Mouse (Mus musculus): ENCODE results near the gene Prss36. TPM values are rescaled to one million over a fixed set of nuclear protein-coding genes. Genes with fewer than 3 reads are reported as not detected.

Prss36 gene
- polyA plus RNA-seq (2015; fragmentation: Nextera tagmentation; extraction: Ambion mirVana): 11.8 and 13.3 TPM in 2 replicates

GRCm38 (mm10) chr7:127946470-127947023 lies at the start of gene Prss36:
Prss36 (minus strand) TSS chr7:127946725.
- peaks cover 38% of the 10 kb centered on the region for H3K27me3 ChIP-seq
- no peak within 1 kb of the TSS for H3K9ac ChIP-seq
- H3K4me1 ChIP-seq (replicated peaks): no peaks in the 10 kb centered on the region
- 75% methylated on average over 6 of the region's 6 CpGs for WGBS
- H3K4me3 ChIP-seq: no peak within 1 kb of the TSS
- H3K27ac ChIP-seq: no peak within 1 kb of the TSS
- H3K4me2 ChIP-seq: no peak within 1 kb of the TSS
- no peaks in the 10 kb centered on the region for H3K36me3 ChIP-seq
- ATAC-seq (ENCODE audit: low FRiP score): no peak
- no peaks in the 10 kb centered on the region for H3K9me3 ChIP-seq

- peak; percentile 32; the same call in 1 of the 2 replicates for ATAC-seq (ENCODE audit: low FRiP score)
- no peaks in the 10 kb centered on the region for H3K9me3 ChIP-seq
- no peak within 1 kb of the TSS for H3K27ac ChIP-seq
- H3K9ac ChIP-seq: peak within 1 kb of the TSS; percentile 36; the same call in 1 of the 2 replicates
- peaks cover 9% of the 10 kb centered on the region; the same call in 1 of the 2 replicates for H3K4me1 ChIP-seq (replicated peaks)
- no peaks in the 10 kb centered on the region for H3K27me3 ChIP-seq
- H3K4me2 ChIP-seq: peak within 1 kb of the TSS; percentile 36
- 20% methylated on average over 18 of the region's 18 CpGs for WGBS
- H3K4me3 ChIP-seq: peak within 1 kb of the TSS; percentile 2; the same call in 1 of the 2 replicates
- peaks cover 31% of the 10 kb centered on the region for H3K36me3 ChIP-seq
Measured at GRCm38 (mm10) chr7:127993341-127993977, 46.9 kb upstream of the Prss36 start, which contains the start of gene Pycard. Pycard (minus strand) TSS chr7:127993867.

- Histone ChIP-seq H3K27me3 (no peaks in the 10 kb centered on the region), H3K27ac (0 out of 2 replicates have a peak overlapping the region, but pooled peaks have one; percentile 4), H3K9me3 (no peaks in the 10 kb centered on the region), H3K4me3 (peak overlapping the region; percentile 2; the same call in 1 of the 2 replicates), H3K4me2 (peak overlapping the region; percentile 36), H3K9ac (no peak overlapping the region), H3K4me1 (replicated peaks) (peaks cover 9% of the 10 kb centered on the region; the same call in 1 of the 2 replicates), H3K36me3 (peaks cover 35% of the 10 kb centered on the region)
- no peak for ATAC-seq (ENCODE audit: low FRiP score)
- 57% methylated on average over 5 of the region's 5 CpGs for WGBS
Measured at GRCm38 (mm10) chr7:127992488-127993340, 46.2 kb upstream of the Prss36 start.

GRCm38 (mm10) chr7:127991643-127992487 lies 45.3 kb upstream of the Prss36 start:
- Histone ChIP-seq H3K27ac (peak overlapping the region; percentile 14; the same call in 1 of the 2 replicates), H3K9me3 (no peaks in the 10 kb centered on the region), H3K4me2 (no peak overlapping the region), H3K9ac (no peak overlapping the region), H3K4me1 (replicated peaks) (peaks cover 9% of the 10 kb centered on the region; the same call in 1 of the 2 replicates), H3K27me3 (no peaks in the 10 kb centered on the region), H3K4me3 (no peak overlapping the region), H3K36me3 (peaks cover 44% of the 10 kb centered on the region)
- peak; percentile 67; the same call in 1 of the 2 replicates for ATAC-seq (ENCODE audit: low FRiP score)
- 48% methylated on average over 6 of the region's 6 CpGs for WGBS

- Histone ChIP-seq H3K27ac (no peak overlapping the region), H3K4me2 (no peak overlapping the region), H3K9me3 (no peaks in the 10 kb centered on the region), H3K4me3 (no peak overlapping the region), H3K36me3 (peaks cover 74% of the 10 kb centered on the region), H3K4me1 (replicated peaks) (peaks cover 9% of the 10 kb centered on the region; the same call in 1 of the 2 replicates), H3K27me3 (no peaks in the 10 kb centered on the region), H3K9ac (no peak overlapping the region)
- ATAC-seq (ENCODE audit: low FRiP score): no peak
- WGBS: 100% methylated on average over 1 of the region's 1 CpGs
Measured at GRCm38 (mm10) chr7:127988904-127989303, 42.4 kb upstream of the Prss36 start.

GRCm38 (mm10) chr7:127980606-127981005 lies 34.1 kb upstream of the Prss36 start:
- WGBS: 94% methylated on average over 3 of the region's 3 CpGs
- Histone ChIP-seq H3K27ac (no peak overlapping the region), H3K4me1 (replicated peaks) (no peaks in the 10 kb centered on the region), H3K36me3 (peaks cover 97% of the 10 kb centered on the region), H3K9me3 (no peaks in the 10 kb centered on the region), H3K4me3 (no peak overlapping the region), H3K9ac (no peak overlapping the region), H3K27me3 (no peaks in the 10 kb centered on the region), H3K4me2 (no peak overlapping the region)
- no peak for ATAC-seq (ENCODE audit: low FRiP score)

- no peaks in the 10 kb centered on the region for H3K27me3 ChIP-seq
- no peak overlapping the region for H3K27ac ChIP-seq
- 0 out of 2 replicates have a peak, but pooled peaks cover 3% of the 10 kb centered on the region for H3K4me1 ChIP-seq (replicated peaks)
- ATAC-seq (ENCODE audit: low FRiP score): no peak
- H3K4me3 ChIP-seq: no peak overlapping the region
- H3K9ac ChIP-seq: no peak overlapping the region
- no peak overlapping the region for H3K4me2 ChIP-seq
- peaks cover 96% of the 10 kb centered on the region for H3K36me3 ChIP-seq
- WGBS: 96% methylated on average over 2 of the region's 2 CpGs
- no peaks in the 10 kb centered on the region for H3K9me3 ChIP-seq
Measured at GRCm38 (mm10) chr7:127978856-127979255, 32.3 kb upstream of the Prss36 start.

GRCm38 (mm10) chr7:127974413-127974930 lies 27.9 kb upstream of the Prss36 start:
- H3K4me3 ChIP-seq: no peak overlapping the region
- peaks cover 93% of the 10 kb centered on the region for H3K36me3 ChIP-seq
- no peaks in the 10 kb centered on the region for H3K9me3 ChIP-seq
- no peak overlapping the region for H3K27ac ChIP-seq
- H3K4me2 ChIP-seq: no peak overlapping the region
- H3K27me3 ChIP-seq: no peaks in the 10 kb centered on the region
- peaks cover 11% of the 10 kb centered on the region for H3K4me1 ChIP-seq (replicated peaks)
- 94% methylated on average over 2 of the region's 2 CpGs for WGBS
- H3K9ac ChIP-seq: no peak overlapping the region
- no peak for ATAC-seq (ENCODE audit: low FRiP score)

- peak overlapping the region; percentile 97 for H3K9ac ChIP-seq
- H3K4me1 ChIP-seq (replicated peaks): peaks cover 28% of the 10 kb centered on the region
- 0 out of 2 replicates have a peak, but pooled peaks have one; percentile 26 for ATAC-seq (ENCODE audit: low FRiP score)
- H3K27me3 ChIP-seq: no peaks in the 10 kb centered on the region
- no peaks in the 10 kb centered on the region for H3K9me3 ChIP-seq
- 1% methylated on average over 31 of the region's 42 CpGs for WGBS
- H3K36me3 ChIP-seq: peaks cover 35% of the 10 kb centered on the region
- peak overlapping the region; percentile 94 for H3K4me3 ChIP-seq
- peak overlapping the region; percentile 98 for H3K27ac ChIP-seq
- peak overlapping the region; percentile 74 for H3K4me2 ChIP-seq
Measured at GRCm38 (mm10) chr7:127967922-127968828, 21.6 kb upstream of the Prss36 start.

- H3K9ac ChIP-seq: peak within 1 kb of the TSS; percentile 97
- H3K4me3 ChIP-seq: peak within 1 kb of the TSS; percentile 94
- H3K4me1 ChIP-seq (replicated peaks): peaks cover 28% of the 10 kb centered on the region
- peak; percentile 95 for ATAC-seq (ENCODE audit: low FRiP score)
- H3K27ac ChIP-seq: peak within 1 kb of the TSS; percentile 98
- peak within 1 kb of the TSS; percentile 74 for H3K4me2 ChIP-seq
- under 1% methylated on average over 88 of the region's 92 CpGs for WGBS
- peaks cover 25% of the 10 kb centered on the region for H3K36me3 ChIP-seq
- no peaks in the 10 kb centered on the region for H3K27me3 ChIP-seq
- H3K9me3 ChIP-seq: no peaks in the 10 kb centered on the region
Measured at GRCm38 (mm10) chr7:127967004-127967921, 20.7 kb upstream of the Prss36 start, which contains the start of gene Fus. Fus (plus strand) TSS chr7:127967457.
